Mouse (Mus musculus): ENCODE data around the gene Rchy1. TPM values are rescaled to one million over a fixed set of nuclear protein-coding genes. Genes with fewer than 3 reads are reported as not detected.

Gene Rchy1
- total and polyA plus RNA-seq, 3 experiments, result 28.2 to 34.1 (median 32.4) TPM

- Histone ChIP-seq H3K79me2 (replicated peaks; ENCODE audit: control insufficient read depth, extremely low read depth, insufficient read depth, poor library complexity, severe bottlenecking) (no peaks in the 10 kb centered on the region), H3K4me1 (ENCODE audit: control insufficient read depth in 1 of 2, insufficient read depth in 2 of 2) (peaks cover 0 to 4% of the 10 kb centered on the region in 2 experiments; a peak in 1 of 4 replicates), H3K9ac (ENCODE audit: insufficient read depth, low read depth) (no peak overlapping the region), H3K27me3 (replicated peaks) (no peaks in the 10 kb centered on the region), H3K36me3 (replicated peaks in 1 of 2; ENCODE audit: control insufficient read depth in 1 of 2, insufficient read depth in 1 of 2, low read length in 1 of 2) (no peaks in the 10 kb centered on the region), H3K27ac (ENCODE audit: insufficient read depth, low read depth) (no peak overlapping the region), H3K4me2 (ENCODE audit: insufficient read depth, low read depth, poor library complexity, severe bottlenecking) (no peak overlapping the region), H3K4me3 (replicated peaks in 1 of 3; ENCODE audit: low read depth in 2 of 3, low read length in 2 of 3, poor library complexity in 1 of 3) (no peak overlapping the region), H3K9me3 (replicated peaks; ENCODE audit: low read length) (no peaks in the 10 kb centered on the region)
- in situ Hi-C loops (cut with MboI; ENCODE audit: low pct_ligation_motif_present, low pct_unique_long_range_greater_than_20kb, low sequenced_read_pairs) (no loop called here), dilution Hi-C loops (cut with MboI; ENCODE audit: extremely low pct_ligation_motif_present, extremely low pct_unique_long_range_greater_than_20kb, low sequenced_read_pairs) (no loop called here)
- no peak for DNase-seq (ENCODE audit: extremely low read depth)
- no peak for TF ChIP-seq USF2 (conservative IDR thresholded peaks at IDR 0.05; ENCODE audit: low read depth, low read length)
- no peak for TF ChIP-seq MYC (IDR thresholded peaks at IDR 0.05; ENCODE audit: low read depth, low read length)
- TF ChIP-seq SIN3A (IDR thresholded peaks at IDR 0.05; ENCODE audit: low read length), result no peak
- TF ChIP-seq ETS1 (conservative IDR thresholded peaks at IDR 0.05; ENCODE audit: low read depth, low read length), result no peak
- no peak for TF ChIP-seq ZKSCAN1 (IDR thresholded peaks at IDR 0.05; ENCODE audit: borderline replicate concordance, low read depth, low read length)
- TF ChIP-seq NELFE (IDR thresholded peaks at IDR 0.05; ENCODE audit: low read depth, low read length), result no peak
Measured at GRCm38 (mm10) chr5:91913231-91913630, 49.6 kb downstream of the Rchy1 start.

GRCm38 (mm10) chr5:91911384-91912106 is 51.3 kb downstream of the Rchy1 start:
- dilution Hi-C loops (cut with MboI; ENCODE audit: extremely low pct_ligation_motif_present, extremely low pct_unique_long_range_greater_than_20kb, low sequenced_read_pairs), result no loop called here
- Histone ChIP-seq H3K9ac (ENCODE audit: insufficient read depth, low read depth) (no peak overlapping the region), H3K4me3 (replicated peaks in 1 of 3; ENCODE audit: low read depth in 2 of 3, low read length in 2 of 3, poor library complexity in 1 of 3) (no peak overlapping the region), H3K4me2 (ENCODE audit: insufficient read depth, low read depth, poor library complexity, severe bottlenecking) (no peak overlapping the region), H3K27me3 (replicated peaks) (no peaks in the 10 kb centered on the region), H3K36me3 (replicated peaks in 1 of 2; ENCODE audit: control insufficient read depth in 1 of 2, insufficient read depth in 1 of 2, low read length in 1 of 2) (no peaks in the 10 kb centered on the region), H3K9me3 (replicated peaks; ENCODE audit: low read length) (no peaks in the 10 kb centered on the region), H3K27ac (ENCODE audit: insufficient read depth, low read depth) (no peak overlapping the region), H3K79me2 (replicated peaks; ENCODE audit: control insufficient read depth, extremely low read depth, insufficient read depth, poor library complexity, severe bottlenecking) (no peaks in the 10 kb centered on the region), H3K4me1 (ENCODE audit: control insufficient read depth in 1 of 2, insufficient read depth in 2 of 2) (peaks cover 0 to 4% of the 10 kb centered on the region in 2 experiments; a peak in 1 of 4 replicates)
- no peak for TF ChIP-seq JUN (IDR thresholded peaks at IDR 0.05; ENCODE audit: insufficient read depth, low read depth, low read length)
- TF ChIP-seq ZMIZ1 (IDR thresholded peaks at IDR 0.05; ENCODE audit: low read depth, low read length), result no peak
- TF ChIP-seq PAX5 (IDR thresholded peaks at IDR 0.05; ENCODE audit: low read length), result no peak
- no peak for TF ChIP-seq SIN3A (IDR thresholded peaks at IDR 0.05; ENCODE audit: low read length)
- TF ChIP-seq USF1 (IDR thresholded peaks at IDR 0.05; ENCODE audit: low read depth, low read length), result no peak
- TF ChIP-seq MEF2A (IDR thresholded peaks at IDR 0.05; ENCODE audit: borderline replicate concordance, low read depth, low read length), result no peak
- no peak for TF ChIP-seq TCF12 (IDR thresholded peaks at IDR 0.05; ENCODE audit: low read depth, low read length)
- no peak for TF ChIP-seq CTCF (conservative IDR thresholded peaks at IDR 0.05 in 1 of 2, IDR thresholded peaks at IDR 0.05 in 1 of 2; ENCODE audit: low read depth in 2 of 2, low read length in 2 of 2)
- no peak for TF ChIP-seq MXI1 (IDR thresholded peaks at IDR 0.05; ENCODE audit: low read depth, low read length)
- TF ChIP-seq ETS1 (conservative IDR thresholded peaks at IDR 0.05; ENCODE audit: low read depth, low read length), result no peak
- TF ChIP-seq MAFK (IDR thresholded peaks at IDR 0.05; ENCODE audit: insufficient replicate concordance, low read length), result no peak
- no peak for TF ChIP-seq POLR2AphosphoS2 (IDR thresholded peaks at IDR 0.05; ENCODE audit: low read depth, low read length)
- no peak for TF ChIP-seq ZKSCAN1 (IDR thresholded peaks at IDR 0.05; ENCODE audit: borderline replicate concordance, low read depth, low read length)
- TF ChIP-seq NELFE (IDR thresholded peaks at IDR 0.05; ENCODE audit: low read depth, low read length), result no peak
- no peak for TF ChIP-seq IRF4 (IDR thresholded peaks at IDR 0.05; ENCODE audit: low read depth, low read length)
- no peak for TF ChIP-seq EP300 (IDR thresholded peaks at IDR 0.05; ENCODE audit: low read length)
- no peak for TF ChIP-seq ZNF384 (IDR thresholded peaks at IDR 0.05; ENCODE audit: low read depth, low read length)
- no peak for TF ChIP-seq CHD2 (IDR thresholded peaks at IDR 0.05; ENCODE audit: low read length)
- TF ChIP-seq ZC3H11A (IDR thresholded peaks at IDR 0.05; ENCODE audit: low read depth, low read length), result no peak
- in situ Hi-C loops (cut with MboI; ENCODE audit: low pct_ligation_motif_present, low pct_unique_long_range_greater_than_20kb, low sequenced_read_pairs), result no loop called here
- DNase-seq (ENCODE audit: extremely low read depth), result no peak
